In the genomic region with DNA sequence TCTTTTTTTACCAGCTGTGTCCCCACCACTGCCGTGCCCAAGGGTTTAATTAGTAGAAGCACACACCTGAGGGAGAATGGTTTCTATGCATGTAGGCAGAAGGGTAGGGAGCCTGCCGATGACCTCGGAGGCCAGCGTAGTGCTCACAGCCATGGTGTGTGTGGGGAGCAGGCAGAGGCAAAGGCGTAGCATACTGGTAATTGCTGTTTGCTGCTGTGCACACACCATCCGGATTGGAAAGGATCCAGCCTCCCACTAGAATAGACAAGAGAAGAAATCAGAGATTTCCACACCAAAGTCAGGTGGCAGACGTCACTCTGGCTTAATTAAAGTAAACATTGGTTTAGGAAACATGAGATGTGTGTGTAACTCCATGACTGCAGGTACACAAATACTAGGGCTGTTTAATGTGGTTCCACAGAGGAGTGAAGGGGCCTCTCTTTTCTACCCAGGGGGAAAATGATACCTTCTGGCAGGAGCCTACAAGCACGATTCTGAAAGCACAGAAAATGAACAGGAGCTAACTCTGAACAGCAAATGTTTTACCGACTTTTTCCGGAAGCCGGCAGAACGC, we compare ENCODE assay signal across 36 mouse cellular contexts. TPM values are rescaled to one million over a fixed set of nuclear protein-coding genes. Genes with fewer than 3 reads are reported as not detected.
A peak's percentile ranks its signal among the peaks of the same experiment; 100 is the strongest.
DNase-seq lines count a peak whose midpoint lies in the region; ATAC-seq and TF ChIP-seq lines count a peak whose summit lies in the region.
"Had no signal": no experiment of that assay in that cellular context is flagged by ENCODE, and none has a peak within 500 bp of the region (broad histone marks: within the 10 kb centered on the region; RNA-seq: fewer than 3 reads in every experiment).

No protein-coding gene starts in this region.

- peaks cover 4% of the 10 kb centered on the region; the same call in 1 of the 2 replicates for H3K4me1 ChIP-seq in kidney, embryonic 14.5 days (ENCODE audit: control insufficient read depth, insufficient read depth, low read length)
- no peaks in the 10 kb centered on the region; the same call in 1 of the 2 replicates for H3K4me1 ChIP-seq in liver, postnatal 0 days (ENCODE audit: insufficient read depth)
- no peaks in the 10 kb centered on the region for H3K4me1 ChIP-seq in liver, embryonic 11.5 days (replicated peaks; ENCODE audit: control insufficient read depth, insufficient read depth, low read length)
- H3K4me1 ChIP-seq in megakaryocyte, embryonic 14.5 days, result peaks cover 15% of the 10 kb centered on the region
- H3K4me1 ChIP-seq: heart, embryonic 15.5 days; hindbrain, embryonic 12.5 days; liver, embryonic 13.5 days; lung, embryonic 15.5 days; neural tube, embryonic 15.5 days had no signal

- H3K4me3 ChIP-seq in kidney, embryonic 14.5 days (ENCODE audit: low read length), result no peak overlapping the region
- H3K4me3 ChIP-seq in liver, postnatal 0 days (ENCODE audit: low read depth, low read length), result no peak overlapping the region
- H3K4me3 ChIP-seq in liver, embryonic 11.5 days (ENCODE audit: low read depth, low read length), result no peak overlapping the region
- peak overlapping the region; percentile 17 for H3K4me3 ChIP-seq in megakaryocyte, embryonic 14.5 days (replicated peaks)
- H3K4me3 ChIP-seq: heart, embryonic 10.5 days; heart, embryonic 15.5 days; hindbrain, embryonic 12.5 days; layer of hippocampus, adult 2 months; left cerebral cortex, adult 2 months; liver, embryonic 13.5 days; lung, embryonic 15.5 days; neural tube, embryonic 15.5 days had no signal

- no peaks in the 10 kb centered on the region for H3K36me3 ChIP-seq in kidney, embryonic 14.5 days (ENCODE audit: control insufficient read depth, insufficient read depth, low read length)
- no peaks in the 10 kb centered on the region for H3K36me3 ChIP-seq in liver, postnatal 0 days (replicated peaks; ENCODE audit: insufficient read depth, low read length)
- H3K36me3 ChIP-seq in liver, embryonic 11.5 days (ENCODE audit: control insufficient read depth, insufficient read depth, low read length), result no peaks in the 10 kb centered on the region
- no peaks in the 10 kb centered on the region for H3K36me3 ChIP-seq in megakaryocyte, embryonic 14.5 days (replicated peaks; ENCODE audit: low read length)
- H3K36me3 ChIP-seq: heart, embryonic 10.5 days; heart, embryonic 15.5 days; hindbrain, embryonic 12.5 days; liver, embryonic 13.5 days; lung, embryonic 15.5 days; neural tube, embryonic 15.5 days had no signal

- peak; percentile 89 for ATAC-seq in kidney, embryonic 14.5 days (ENCODE audit: low FRiP score, low TSS enrichment)
- ATAC-seq in liver, postnatal 0 days, result peak; percentile 87
- no peak for ATAC-seq in liver, embryonic 11.5 days (replicated peaks; ENCODE audit: low FRiP score)
- no peak for ATAC-seq in megakaryocyte, adult 5-6 weeks (ENCODE audit: poor library complexity, severe bottlenecking)
- ATAC-seq: forebrain, embryonic 14.5 days; intestine, postnatal 0 days; Patski had no signal

- no peak for TF ChIP-seq EP300 in liver, postnatal 0 days (IDR thresholded peaks at IDR 0.05; ENCODE audit: low read depth)

- TF ChIP-seq CTCF in liver, postnatal 0 days (IDR thresholded peaks at IDR 0.05; ENCODE audit: low read depth), result no peak

- no peaks in the 10 kb centered on the region for H3K9me3 ChIP-seq in kidney, embryonic 14.5 days (ENCODE audit: control insufficient read depth, low read length)
- H3K9me3 ChIP-seq in liver, postnatal 0 days (ENCODE audit: low read length), result no peaks in the 10 kb centered on the region
- no peaks in the 10 kb centered on the region for H3K9me3 ChIP-seq in liver, embryonic 11.5 days (ENCODE audit: control insufficient read depth, low read length)
- peaks cover 17% of the 10 kb centered on the region for H3K9me3 ChIP-seq in megakaryocyte, embryonic 14.5 days
- H3K9me3 ChIP-seq: heart, embryonic 10.5 days; heart, embryonic 15.5 days; hindbrain, embryonic 12.5 days; liver, embryonic 13.5 days; lung, embryonic 15.5 days; neural tube, embryonic 15.5 days had no signal

- DNase-seq in kidney, adult 11 months, result no peak
- peak; percentile 34 for DNase-seq in liver, postnatal 0 days
- no peak for DNase-seq in liver, embryonic 11.5 days (ENCODE audit: low spot score)
- no peak for DNase-seq in cerebellum, postnatal 4 days (ENCODE audit: low spot score in 2 of 2)
- DNase-seq: adrenal gland, postnatal 14 days; cerebellum, adult 11 months; cerebellum, adult 9-10 months; cerebellum, postnatal 36 days; embryo, embryonic 11 days; gastrocnemius, postnatal 14 days; heart, adult 11 months; kidney, postnatal 36 days; liver, embryonic 13.5 days; midbrain, embryonic 14.5 days; retina, postnatal 1 day; right cerebral cortex, postnatal 14 days had no signal

- 53% methylated on average over 12 of the region's 12 CpGs for WGBS in kidney, embryonic 14.5 days
- WGBS in liver, postnatal 0 days (ENCODE audit: insufficient replicate concordance), result 77% methylated on average over 12 of the region's 12 CpGs
- WGBS in liver, embryonic 11.5 days, result 83% methylated on average over 12 of the region's 12 CpGs

- H3K27me3 ChIP-seq in kidney, embryonic 14.5 days (ENCODE audit: control insufficient read depth, insufficient read depth, low read length), result no peaks in the 10 kb centered on the region
- no peaks in the 10 kb centered on the region for H3K27me3 ChIP-seq in liver, postnatal 0 days (ENCODE audit: insufficient read depth, low read length)
- no peaks in the 10 kb centered on the region for H3K27me3 ChIP-seq in liver, embryonic 11.5 days (replicated peaks; ENCODE audit: control insufficient read depth, insufficient read depth, low read length)
- peaks cover 33% of the 10 kb centered on the region for H3K27me3 ChIP-seq in megakaryocyte, embryonic 14.5 days (replicated peaks)
- H3K27me3 ChIP-seq: heart, embryonic 15.5 days; hindbrain, embryonic 12.5 days; liver, embryonic 13.5 days; lung, embryonic 15.5 days; neural tube, embryonic 15.5 days had no signal

- no peak overlapping the region for H3K9ac ChIP-seq in kidney, embryonic 14.5 days (ENCODE audit: low read depth, low read length)
- H3K9ac ChIP-seq in liver, postnatal 0 days (replicated peaks), result no peak overlapping the region
- no peak overlapping the region for H3K9ac ChIP-seq in liver, embryonic 11.5 days (ENCODE audit: low read depth, low read length)
- H3K9ac ChIP-seq: heart, embryonic 15.5 days; hindbrain, embryonic 12.5 days; liver, embryonic 13.5 days; lung, embryonic 15.5 days; neural tube, embryonic 15.5 days had no signal

- no peak overlapping the region for H3K27ac ChIP-seq in kidney, embryonic 14.5 days (ENCODE audit: low read depth, low read length)
- no peak overlapping the region for H3K27ac ChIP-seq in liver, postnatal 0 days (ENCODE audit: low read depth)
- no peak overlapping the region for H3K27ac ChIP-seq in liver, embryonic 11.5 days (ENCODE audit: low read depth, low read length)
- H3K27ac ChIP-seq: heart, embryonic 10.5 days; heart, embryonic 15.5 days; hindbrain, embryonic 12.5 days; layer of hippocampus, adult 2 months; left cerebral cortex, adult 2 months; liver, embryonic 13.5 days; lung, embryonic 15.5 days; neural tube, embryonic 15.5 days had no signal

- no peak overlapping the region for H3K4me2 ChIP-seq in kidney, embryonic 14.5 days (replicated peaks; ENCODE audit: low read depth, low read length)
- H3K4me2 ChIP-seq in liver, postnatal 0 days (ENCODE audit: low read depth, low read length), result no peak overlapping the region
- H3K4me2 ChIP-seq in liver, embryonic 11.5 days, result no peak overlapping the region
- H3K4me2 ChIP-seq: heart, embryonic 15.5 days; hindbrain, embryonic 12.5 days; liver, embryonic 13.5 days; lung, embryonic 15.5 days; neural tube, embryonic 15.5 days had no signal

RNA-seq across cellular contexts. Expression of a gene that starts 18.1 kb away (rescaled TPM):
- not detected in 2 replicates for polyA plus RNA-seq in kidney, embryonic 14.5 days (2014; fragmentation: Nextera tagmentation; extraction: Ambion mirVana)
- 0.04 and 0.06 TPM in 2 replicates for polyA plus RNA-seq in liver, postnatal 0 days (2015; fragmentation: Nextera tagmentation; extraction: Ambion mirVana)
- polyA plus RNA-seq in liver, embryonic 11.5 days (2014; fragmentation: Nextera tagmentation; extraction: Ambion mirVana), result 0.18 TPM in 1 of 2 replicates, not detected in the other
- polyA plus RNA-seq in megakaryocyte, embryonic 14.5 days (2012; ENCODE audit: insufficient read depth, low replicate concordance), result 0.30 TPM in 1 of 2 replicates, not detected in the other
- not detected in 2 replicates for total RNA-seq in megakaryocyte, adult 5-6 weeks (2015)
- total RNA-seq in megakaryocyte, adult 5-6 weeks (2017), result not detected in 2 replicates
- total RNA-seq: adrenal gland, postnatal 14 days; gastrocnemius, postnatal 14 days; heart, postnatal 25 days; layer of hippocampus, adult 2 months; layer of hippocampus, postnatal 14 days; left cerebral cortex, adult 2 months; left cerebral cortex, postnatal 25 days; megakaryocyte-erythroid progenitor cell, adult 5-6 weeks; MEL had no signal
- polyA plus RNA-seq: heart, embryonic 10.5 days; heart, embryonic 15.5 days; hindbrain, embryonic 12.5 days; intestine, postnatal 0 days; limb, embryonic 14.5 days; midbrain, embryonic 14.5 days; neural tube, embryonic 15.5 days; Patski; stomach, embryonic 14.5 days had no signal

RNA-seq across cellular contexts. Expression of a gene that starts 51.8 kb away (rescaled TPM):
- 13.9 and 28.7 TPM in 2 replicates for polyA plus RNA-seq in kidney, embryonic 14.5 days (2014; fragmentation: Nextera tagmentation; extraction: Ambion mirVana)
- 7.8 and 8.8 TPM in 2 replicates for polyA plus RNA-seq in liver, postnatal 0 days (2015; fragmentation: Nextera tagmentation; extraction: Ambion mirVana)
- 14.0 and 14.1 TPM in 2 replicates for polyA plus RNA-seq in liver, embryonic 11.5 days (2014; fragmentation: Nextera tagmentation; extraction: Ambion mirVana)
- polyA plus RNA-seq in megakaryocyte, embryonic 14.5 days (2012; ENCODE audit: insufficient read depth, low replicate concordance), result 1.7 TPM in 1 of 2 replicates, not detected in the other
- 36.7 and 40.6 TPM in 2 replicates for total RNA-seq in megakaryocyte, adult 5-6 weeks (2015)
- 43.9 and 46.4 TPM in 2 replicates for total RNA-seq in megakaryocyte, adult 5-6 weeks (2017)

Comparison
In these comparisons a context has a peak if more than half of its experiments do, and no peak if none do; other contexts are left out.
1. ATAC-seq: peak in kidney, embryonic 14.5 days (single experiment) and liver, postnatal 0 days (single experiment); none in liver, embryonic 11.5 days (single experiment) and megakaryocyte, adult 5-6 weeks (single experiment).